Mouse (Mus musculus): Measurements from ENCODE around the gene Arpc1a. TPM values are rescaled to one million over a fixed set of nuclear protein-coding genes. Genes with fewer than 3 reads are reported as not detected.
"Not testable (repeated sequence)": the region's sequence is repeated elsewhere in the genome, so short reads cannot be mapped to it uniquely, and the experiment has no call there.

Arpc1a gene
- total RNA-seq, 2 experiments from 2014 or later, result 178 to 190 TPM

- intact Hi-C loops (cut with DNase I), result no loop called here
- no peak for DNase-seq (ENCODE audit: extremely low spot score in 1 of 2, low spot score in 2 of 2)
Measured at GRCm38 (mm10) chr5:145100960-145101359, 17.3 kb downstream of the Arpc1a start.

GRCm38 (mm10) chr5:145101451-145101850, 17.8 kb downstream of the Arpc1a start:
- intact Hi-C loops (cut with DNase I); DNase-seq (ENCODE audit: extremely low spot score in 1 of 2, low spot score in 2 of 2): not testable (repeated sequence)

- no peak for DNase-seq (ENCODE audit: extremely low spot score in 1 of 2, low spot score in 2 of 2)
- intact Hi-C loops (cut with DNase I), result no loop called here
Measured at GRCm38 (mm10) chr5:145102706-145103105, 19.1 kb downstream of the Arpc1a start.

- intact Hi-C loops (cut with DNase I), result no loop called here
- no peak for DNase-seq (ENCODE audit: extremely low spot score in 1 of 2, low spot score in 2 of 2)
Measured at GRCm38 (mm10) chr5:145104328-145104727, 20.7 kb downstream of the Arpc1a start.

GRCm38 (mm10) chr5:145105694-145106275, 22.2 kb downstream of the Arpc1a start:
- intact Hi-C loops (cut with DNase I), result no loop called here
- DNase-seq (ENCODE audit: extremely low spot score in 1 of 2, low spot score in 2 of 2), result no peak

GRCm38 (mm10) chr5:145110401-145110800, 26.8 kb downstream of the Arpc1a start:
- intact Hi-C loops (cut with DNase I), result no loop called here
- DNase-seq (ENCODE audit: extremely low spot score in 1 of 2, low spot score in 2 of 2), result no peak

GRCm38 (mm10) chr5:145112566-145112965, 28.9 kb downstream of the Arpc1a start:
- intact Hi-C loops (cut with DNase I), result no loop called here
- no peak for DNase-seq (ENCODE audit: extremely low spot score in 1 of 2, low spot score in 2 of 2)

GRCm38 (mm10) chr5:145113416-145113815, 29.8 kb downstream of the Arpc1a start:
- DNase-seq (ENCODE audit: extremely low spot score in 1 of 2, low spot score in 2 of 2), result no peak
- intact Hi-C loops (cut with DNase I), result no loop called here

GRCm38 (mm10) chr5:145114071-145114605, 30.5 kb downstream of the Arpc1a start, which contains the start of gene Arpc1b:
Arpc1b (plus strand) TSS chr5:145114215.
- intact Hi-C loops (cut with DNase I), result no loop called here
- peak in 1 of 2 experiments; percentile 88 for DNase-seq (ENCODE audit: extremely low spot score in 1 of 2, low spot score in 2 of 2)

GRCm38 (mm10) chr5:145114606-145115473, 31.2 kb downstream of the Arpc1a start:
- DNase-seq (ENCODE audit: extremely low spot score in 1 of 2, low spot score in 2 of 2), result peak in 1 of 2 experiments; percentile 85
- intact Hi-C loops (cut with DNase I), result no loop called here

GRCm38 (mm10) chr5:145115736-145116135, 32.1 kb downstream of the Arpc1a start:
- intact Hi-C loops (cut with DNase I), result no loop called here
- DNase-seq (ENCODE audit: extremely low spot score in 1 of 2, low spot score in 2 of 2), result no peak

- peak in 1 of 2 experiments; percentile 84 for DNase-seq (ENCODE audit: extremely low spot score in 1 of 2, low spot score in 2 of 2)
- intact Hi-C loops (cut with DNase I), result no loop called here
Measured at GRCm38 (mm10) chr5:145116316-145116715, 32.7 kb downstream of the Arpc1a start.

- peak in 1 of 2 experiments; percentile 79 for DNase-seq (ENCODE audit: extremely low spot score in 1 of 2, low spot score in 2 of 2)
- intact Hi-C loops (cut with DNase I), result no loop called here
Measured at GRCm38 (mm10) chr5:145116916-145117315, 33.3 kb downstream of the Arpc1a start.

GRCm38 (mm10) chr5:145118005-145118404, 34.4 kb downstream of the Arpc1a start:
- no peak for DNase-seq (ENCODE audit: extremely low spot score in 1 of 2, low spot score in 2 of 2)
- intact Hi-C loops (cut with DNase I), result no loop called here

GRCm38 (mm10) chr5:145118461-145118860, 34.8 kb downstream of the Arpc1a start:
- intact Hi-C loops (cut with DNase I), result no loop called here
- no peak for DNase-seq (ENCODE audit: extremely low spot score in 1 of 2, low spot score in 2 of 2)

- intact Hi-C loops (cut with DNase I), result no loop called here
- no peak for DNase-seq (ENCODE audit: extremely low spot score in 1 of 2, low spot score in 2 of 2)
Measured at GRCm38 (mm10) chr5:145119385-145119784, 35.8 kb downstream of the Arpc1a start.

GRCm38 (mm10) chr5:145120921-145121320, 37.3 kb downstream of the Arpc1a start:
- no peak for DNase-seq (ENCODE audit: extremely low spot score in 1 of 2, low spot score in 2 of 2)
- intact Hi-C loops (cut with DNase I), result no loop called here

- intact Hi-C loops (cut with DNase I), result no loop called here
- no peak for DNase-seq (ENCODE audit: extremely low spot score in 1 of 2, low spot score in 2 of 2)
Measured at GRCm38 (mm10) chr5:145123396-145123795, 39.8 kb downstream of the Arpc1a start.

GRCm38 (mm10) chr5:145126580-145126979, 43.0 kb downstream of the Arpc1a start:
- intact Hi-C loops (cut with DNase I), result no loop called here
- no peak for DNase-seq (ENCODE audit: extremely low spot score in 1 of 2, low spot score in 2 of 2)

- intact Hi-C loops (cut with DNase I), result no loop called here
- DNase-seq (ENCODE audit: extremely low spot score in 1 of 2, low spot score in 2 of 2), result no peak
Measured at GRCm38 (mm10) chr5:145129124-145129523, 45.5 kb downstream of the Arpc1a start.

All from left cerebral cortex, postnatal 10 days (tissue).